Mouse (Mus musculus) stomach, adult 2 months (tissue): Measurements from ENCODE around the gene 4933405O20Rik. TPM values are rescaled to one million over a fixed set of nuclear protein-coding genes. Genes with fewer than 3 reads are reported as not detected.

Source experiments
- polyA plus RNA-seq: library from polyadenylated mRNA; depleted of rRNA; stranded (reverse); fragments of >200 nt; gene quantifications from 2 replicates; pipeline ENCODE4 v1.2.3, GENCODE M21; 2012; rRNA removed

The 4933405O20Rik gene
- not detected in 2 replicates for polyA plus RNA-seq

DNA sequence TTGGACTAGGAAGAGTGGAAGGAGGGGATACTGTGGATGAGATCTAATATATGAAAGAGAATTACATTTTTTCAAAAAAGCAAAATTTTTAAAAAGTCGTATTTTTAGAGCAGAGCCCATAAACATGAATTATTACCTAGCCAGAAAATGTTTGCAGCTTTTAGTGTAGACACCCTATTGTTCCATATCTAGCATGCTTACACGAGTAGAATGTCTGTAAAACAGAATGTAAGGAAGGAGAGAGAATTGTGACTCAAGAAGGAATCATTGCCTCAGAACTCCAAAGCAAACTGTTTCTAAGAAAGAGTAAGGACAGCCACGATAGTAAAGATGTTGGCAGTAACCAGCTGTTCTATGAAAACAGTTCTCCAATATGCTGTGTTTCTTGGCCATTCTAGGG is at the start of gene 4933405O20Rik:
4933405O20Rik (plus strand) TSS at position 301 of the 400 bp plus-strand sequence.

